Mouse (Mus musculus): ENCODE data around the gene Selenow.

- TF ChIP-seq CTCF (IDR thresholded peaks at IDR 0.05; ENCODE audit: borderline replicate concordance, insufficient read depth, low read depth, low read length) (no peak), POLR2A (IDR thresholded peaks at IDR 0.05; ENCODE audit: borderline replicate concordance, insufficient read depth, low read length) (no peak)
Observed at GRCm38 (mm10) chr7:15954436-15954835, 32.2 kb upstream of the Selenow start.

Measured in cerebellum, adult 2 months (tissue).